Mouse (Mus musculus): ENCODE results near the gene Peli3.

GRCm38 (mm10) chr19:4891798-4892197, 51.1 kb downstream of the Peli3 start:
- TF ChIP-seq CTCF (conservative IDR thresholded peaks at IDR 0.05; ENCODE audit: insufficient read depth, insufficient read length, low read depth, low read length), result no peak
- no peak for TF ChIP-seq POLR2A (IDR thresholded peaks at IDR 0.05; ENCODE audit: low read depth, low read length)

Measured in kidney, adult 2 months (tissue).